Mouse (Mus musculus) MEL (cell line): ENCODE measurements around the gene Eif5a. TPM values are rescaled to one million over a fixed set of nuclear protein-coding genes. Genes with fewer than 3 reads are reported as not detected.

ENCODE experiments used
- DNase-seq: peaks from one replicate; pipeline ENCODE4 v3.0.0; 2011; ENCODE audit warnings: low read depth, low spot score
- H3K27ac ChIP-seq: 2 replicates; pipeline ENCODE4 v1.5.1; 2012; ENCODE audit warnings: low read depth, mild to moderate bottlenecking, control low read depth, low read length, moderate library complexity; ENCODE audit not compliant: control insufficient read depth
- H3K27me3 ChIP-seq, 2 experiments: fragments of 150-350 bp in 1 of 2; sonication (generic) in 1 of 2; 2 replicates each; pipeline ENCODE4 v1.6.1; 2012; ENCODE audit warnings: low read length in 2 of 2, mild to moderate bottlenecking in 2 of 2, improper control_type of control experiment in 1 of 2, moderate library complexity in 1 of 2; ENCODE audit not compliant: insufficient read depth in 2 of 2, control insufficient read depth in 1 of 2
- H3K36me3 ChIP-seq, 2 experiments: 2 replicates each; pipeline ENCODE4 v1.6.1; 2012 to 2014; ENCODE audit warnings: low read length in 2 of 2, improper control_type of control experiment in 1 of 2, inconsistent platforms in 1 of 2, mild to moderate bottlenecking in 1 of 2; ENCODE audit not compliant: insufficient read depth in 2 of 2, control insufficient read depth in 1 of 2
- H3K4me1 ChIP-seq, 2 experiments: fragments of 150-350 bp in 1 of 2; sonication (generic) in 1 of 2; 2 replicates each; pipeline ENCODE4 v1.6.1; 2012; ENCODE audit warnings: low read length in 2 of 2, improper control_type of control experiment in 1 of 2, mild to moderate bottlenecking in 1 of 2; ENCODE audit not compliant: insufficient read depth in 2 of 2, control insufficient read depth in 1 of 2
- H3K4me3 ChIP-seq, 2 experiments: fragments of 150-350 bp in 1 of 2; sonication (generic) in 1 of 2; 2 replicates each; pipeline ENCODE4 v1.5.1; 2012; ENCODE audit warnings: low read depth in 2 of 2, low read length in 2 of 2, mild to moderate bottlenecking in 2 of 2, moderate library complexity in 2 of 2, control low read depth in 1 of 2, improper control_type of control experiment in 1 of 2; ENCODE audit not compliant: control insufficient read depth in 1 of 2, insufficient read depth in 1 of 2
- H3K79me2 ChIP-seq: 2 replicates; pipeline ENCODE4 v1.6.1; 2012; ENCODE audit warnings: mild to moderate bottlenecking, low read length, moderate library complexity; ENCODE audit not compliant: control insufficient read depth, poor library complexity, insufficient read depth
- H3K9ac ChIP-seq: 2 replicates; pipeline ENCODE4 v1.6.1; 2012; ENCODE audit warnings: low read depth, mild to moderate bottlenecking, control low read depth, low read length, moderate library complexity; ENCODE audit not compliant: control insufficient read depth, poor library complexity, severe bottlenecking
- H3K9me3 ChIP-seq: fragments of 150-350 bp; sonication (generic); replicated peaks from 2 replicates; pipeline ENCODE4 v1.6.1; 2012; ENCODE audit warnings: mild to moderate bottlenecking, low read length, improper control_type of control experiment, moderate library complexity; ENCODE audit not compliant: insufficient read depth
- CHD2 ChIP-seq: IDR thresholded peaks from 2 replicates; pipeline ENCODE4 v1.6.1; 2011; ENCODE audit warnings: low read length, improper control_type of control experiment
- CTCF ChIP-seq, 3 experiments: IDR thresholded peaks in 2 of 3; conservative IDR thresholded peaks in 1 of 3; 2 replicates each; pipeline ENCODE4 v1.5.1; 2011 to 2012; ENCODE audit warnings: low read length in 3 of 3, low read depth in 2 of 3, mild to moderate bottlenecking in 2 of 3, improper control_type of control experiment in 1 of 3, inconsistent platforms in 1 of 3, mixed read lengths in 1 of 3, moderate library complexity in 1 of 3; ENCODE audit not compliant: control insufficient read depth in 1 of 3, insufficient read depth in 1 of 3, poor library complexity in 1 of 3, severe bottlenecking in 1 of 3
- ELF1 ChIP-seq: IDR thresholded peaks from 2 replicates; pipeline ENCODE4 v1.6.1; 2014; ENCODE audit warnings: low read depth, mild to moderate bottlenecking, inconsistent platforms, low read length, improper control_type of control experiment, moderate library complexity
- EP300 ChIP-seq, 2 experiments: IDR thresholded peaks; 2 replicates each; pipeline ENCODE4 v1.6.1; 2011; ENCODE audit warnings: improper control_type of control experiment in 2 of 2, low read length in 2 of 2, low read depth in 1 of 2, mild to moderate bottlenecking in 1 of 2
- ETS1 ChIP-seq: IDR thresholded peaks from 2 replicates; pipeline ENCODE4 v1.6.1; 2012; ENCODE audit warnings: low read depth, mild to moderate bottlenecking, inconsistent platforms, low read length, improper control_type of control experiment, moderate library complexity
- GABPA ChIP-seq: IDR thresholded peaks from 2 replicates; pipeline ENCODE4 v1.6.1; 2012; ENCODE audit warnings: low read depth, mild to moderate bottlenecking, inconsistent platforms, low read length, improper control_type of control experiment, moderate library complexity
- GATA1 ChIP-seq: IDR thresholded peaks from 2 replicates; pipeline ENCODE4 v1.6.1; 2011; ENCODE audit warnings: low read depth, low read length, improper control_type of control experiment
- JUND ChIP-seq: IDR thresholded peaks from 2 replicates; pipeline ENCODE4 v1.6.1; 2011; ENCODE audit warnings: low read depth, mild to moderate bottlenecking, improper control_type of control experiment, low read length
- MAFK ChIP-seq: IDR thresholded peaks from 2 replicates; pipeline ENCODE4 v1.6.1; 2011; ENCODE audit warnings: low read depth, mild to moderate bottlenecking, low read length, improper control_type of control experiment, borderline replicate concordance
- MAX ChIP-seq: IDR thresholded peaks from 2 replicates; pipeline ENCODE4 v1.6.1; 2011; ENCODE audit warnings: low read length, improper control_type of control experiment
- MAZ ChIP-seq: IDR thresholded peaks from 2 replicates; pipeline ENCODE4 v1.6.1; 2012; ENCODE audit warnings: low read depth, mild to moderate bottlenecking, inconsistent platforms, low read length, improper control_type of control experiment
- MYC ChIP-seq: IDR thresholded peaks from 2 replicates; pipeline ENCODE4 v1.6.1; 2011; ENCODE audit warnings: low read depth, mild to moderate bottlenecking, low read length, improper control_type of control experiment, moderate library complexity
- NELFE ChIP-seq: IDR thresholded peaks from 2 replicates; pipeline ENCODE4 v1.6.1; 2011; ENCODE audit warnings: low read depth, low read length, improper control_type of control experiment
- NRF1 ChIP-seq: IDR thresholded peaks from 2 replicates; pipeline ENCODE4 v1.6.1; 2014; ENCODE audit warnings: low read depth, mild to moderate bottlenecking, inconsistent platforms, low read length, improper control_type of control experiment, moderate library complexity; ENCODE audit not compliant: poor library complexity, insufficient read depth, severe bottlenecking
- POLR2AphosphoS2 ChIP-seq: IDR thresholded peaks from 2 replicates; pipeline ENCODE4 v1.6.1; 2011; ENCODE audit warnings: low read length, improper control_type of control experiment
- RAD21 ChIP-seq: IDR thresholded peaks from 2 replicates; pipeline ENCODE4 v1.6.1; 2011; ENCODE audit warnings: mild to moderate bottlenecking, low read depth, low read length, improper control_type of control experiment
- SIN3A ChIP-seq: IDR thresholded peaks from 2 replicates; pipeline ENCODE4 v1.6.1; 2012; ENCODE audit warnings: low read length, improper control_type of control experiment, inconsistent platforms
- TAL1 ChIP-seq: IDR thresholded peaks from 2 replicates; pipeline ENCODE4 v1.6.1; 2012; ENCODE audit warnings: mild to moderate bottlenecking, inconsistent platforms, low read length, moderate library complexity, mixed read lengths
- TCF12 ChIP-seq: IDR thresholded peaks from 2 replicates; pipeline ENCODE4 v1.6.1; 2014; ENCODE audit warnings: low read depth, mild to moderate bottlenecking, inconsistent platforms, low read length, improper control_type of control experiment, moderate library complexity
- USF1 ChIP-seq: IDR thresholded peaks from 2 replicates; pipeline ENCODE4 v1.6.1; 2014; ENCODE audit warnings: low read depth, mild to moderate bottlenecking, inconsistent platforms, low read length, improper control_type of control experiment, moderate library complexity
- ZC3H11A ChIP-seq: IDR thresholded peaks from 2 replicates; pipeline ENCODE4 v1.6.1; 2012; ENCODE audit warnings: low read depth, mild to moderate bottlenecking, inconsistent platforms, low read length, improper control_type of control experiment
- ZKSCAN1 ChIP-seq: IDR thresholded peaks from 2 replicates; pipeline ENCODE4 v1.6.1; 2012; ENCODE audit warnings: low read depth, mild to moderate bottlenecking, inconsistent platforms, low read length, improper control_type of control experiment, moderate library complexity
- ZMIZ1 ChIP-seq: IDR thresholded peaks from 2 replicates; pipeline ENCODE4 v1.6.1; 2012; ENCODE audit warnings: low read depth, mild to moderate bottlenecking, inconsistent platforms, low read length, improper control_type of control experiment, moderate library complexity
- polyA plus RNA-seq, 2 experiments: library from polyadenylated mRNA; stranded (reverse) in 1 of 2; unstranded in 1 of 2; fragments of >175 nt in 1 of 2; fragments of >200 nt in 1 of 2; gene quantifications; 2 replicates each; pipeline versions ENCODE4 v1.2.1 to v1.2.4; 2012; ENCODE audit warnings: low replicate concordance in 2 of 2, low read depth in 1 of 2; ENCODE audit not compliant: insufficient read length in 2 of 2, insufficient read depth in 1 of 2, missing spikeins in 1 of 2
- total RNA-seq: library from RNA; depleted of rRNA; stranded (reverse); fragments of 300-350 nt; gene quantifications from 2 replicates; pipeline ENCODE4 v1.2.3, GENCODE M21; 2012

The Eif5a gene
- total and polyA plus RNA-seq, 3 experiments: 1,272 to 3,185 (median 1,428) TPM

GRCm38 (mm10) chr11:69883066-69883465 is 38.7 kb downstream of the Eif5a start (continued):
- TF ChIP-seq MAZ (no peak), ZMIZ1 (no peak), GATA1 (0 out of 2 replicates have a peak, but pooled peaks have one; percentile 3), POLR2AphosphoS2 (no peak), CHD2 (no peak), USF1 (peak; percentile 56), TCF12 (no peak), ZC3H11A (peak; percentile 48), SIN3A (no peak; the same call in 1 of the 2 replicates), MAFK (no peak), EP300 (IDR thresholded peaks at IDR 0.05; ENCODE audit: low read depth in 1 of 2, low read length in 2 of 2) (no peak)

- TF ChIP-seq MAX (no peak), MYC (no peak), TCF12 (no peak), NRF1 (no peak), ZMIZ1 (no peak), ELF1 (no peak), ETS1 (no peak), JUND (no peak), CTCF (IDR thresholded peaks at IDR 0.05 in 2 of 3, conservative IDR thresholded peaks at IDR 0.05 in 1 of 3; ENCODE audit: control insufficient read depth in 1 of 3, insufficient read depth in 1 of 3, low read depth in 2 of 3, low read length in 3 of 3, poor library complexity in 1 of 3, severe bottlenecking in 1 of 3) (no peak), RAD21 (no peak), NELFE (no peak), GABPA (no peak), USF1 (no peak), TAL1 (no peak), ZKSCAN1 (no peak), CHD2 (no peak)
- peaks cover 14 to 55% of the 10 kb centered on the region in 2 experiments for H3K4me1 ChIP-seq
- DNase-seq: no peak
- H3K27me3 ChIP-seq: no peaks in the 10 kb centered on the region
- H3K9me3 ChIP-seq: no peaks in the 10 kb centered on the region
- H3K4me3 ChIP-seq: no peak overlapping the region
- no peaks in the 10 kb centered on the region for H3K79me2 ChIP-seq
- peaks cover 0 to 35% of the 10 kb centered on the region in 2 experiments; a peak in 2 of 4 replicates for H3K36me3 ChIP-seq
- H3K9ac ChIP-seq: no peak overlapping the region
- H3K27ac ChIP-seq: no peak overlapping the region
These were observed 39.7 kb downstream of the Eif5a start for GRCm38 (mm10) chr11:69881787-69882670.
